Mouse (Mus musculus) olfactory bulb, adult 2 months (tissue): ENCODE data around the gene Olfr1250.

Source experiments
- CTCF ChIP-seq: fragments of 200-500 bp; IDR thresholded peaks from 2 replicates; pipeline ENCODE4 v1.5.1; 2012; ENCODE audit warnings: low read depth, mild to moderate bottlenecking, low read length, moderate library complexity; ENCODE audit not compliant: insufficient read depth
- POLR2A ChIP-seq: fragments of 200-500 bp; IDR thresholded peaks from 2 replicates; pipeline ENCODE4 v1.6.1; 2012; ENCODE audit warnings: mild to moderate bottlenecking, low read depth, low read length, moderate library complexity; ENCODE audit not compliant: insufficient read depth

- TF ChIP-seq POLR2A (no peak), CTCF (no peak)
Measured at GRCm38 (mm10) chr2:89671836-89672235, 10.6 kb upstream of the Olfr1250 start, which contains the start of gene Olfr1251.
